Mouse (Mus musculus): ENCODE results near the gene Zfp346.

DNA sequence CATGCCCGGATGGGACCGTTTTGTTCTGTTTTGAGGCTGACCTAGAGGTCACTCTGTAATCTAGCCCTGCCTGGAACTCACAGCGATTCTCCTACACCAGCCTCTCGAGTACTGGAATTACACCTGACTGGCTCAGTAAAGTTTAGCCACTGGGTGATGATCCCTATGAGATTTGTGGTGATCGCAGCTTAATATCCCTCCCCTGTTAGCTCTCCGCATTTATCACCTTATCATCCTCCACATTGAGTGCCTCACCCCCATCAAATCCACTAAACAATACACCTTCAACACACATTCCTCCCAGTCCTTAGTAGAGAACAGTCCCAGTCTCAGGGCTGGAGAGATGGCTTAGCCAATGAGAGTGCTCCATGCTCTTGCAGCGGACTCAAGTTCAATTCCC, 57.3 kb downstream of the Zfp346 start:
- TF ChIP-seq GATA1 (IDR thresholded peaks at IDR 0.05; ENCODE audit: borderline replicate concordance, low read length) = no peak
- no peak for TF ChIP-seq FLI1 (IDR thresholded peaks at IDR 0.05; ENCODE audit: low read length)

Data from megakaryocyte, embryonic 14.5 days (primary cell).